Mouse (Mus musculus) C2C12 (cell line): ENCODE results near the gene Zfand3. TPM values are rescaled to one million over a fixed set of nuclear protein-coding genes. Genes with fewer than 3 reads are reported as not detected.

Source experiments
- H3K27me3 ChIP-seq: one replicate; pipeline ENCODE4 v1.6.1; 2011; ENCODE audit not compliant: control insufficient read depth, insufficient read depth, insufficient read length
- H3K36me3 ChIP-seq: one replicate; pipeline ENCODE4 v1.6.1; 2011; ENCODE audit not compliant: control insufficient read depth, insufficient read depth
- H3K4me3 ChIP-seq: one replicate; pipeline ENCODE4 v1.5.1; 2011; ENCODE audit warnings: mild to moderate bottlenecking, control low read depth; ENCODE audit not compliant: poor library complexity, insufficient read depth, severe bottlenecking
- H3K79me2 ChIP-seq: one replicate; pipeline ENCODE4 v1.6.1; 2011; ENCODE audit not compliant: control insufficient read depth, insufficient read depth
- H3K79me3 ChIP-seq: one replicate; pipeline ENCODE4 v1.6.1; 2011; ENCODE audit warnings: low read depth, control low read depth
- H3ac ChIP-seq: one replicate; pipeline ENCODE3; 2011; ENCODE audit warnings: low read depth; ENCODE audit not compliant: control insufficient read depth, insufficient read length
- CEBPB ChIP-seq: IDR thresholded peaks from one replicate; pipeline ENCODE4 v1.6.1; 2011; ENCODE audit warnings: low read depth, mild to moderate bottlenecking, control low read depth, moderate library complexity
- CTCF ChIP-seq: IDR thresholded peaks from one replicate; pipeline ENCODE4 v1.5.1; 2011; ENCODE audit not compliant: control insufficient read depth, insufficient read depth, insufficient read length
- FOSL1 ChIP-seq: IDR thresholded peaks from one replicate; pipeline ENCODE4 v1.8.0; 2011; ENCODE audit warnings: mild to moderate bottlenecking, low read length; ENCODE audit not compliant: poor library complexity, insufficient read depth, severe bottlenecking
- MAX ChIP-seq: IDR thresholded peaks from one replicate; pipeline ENCODE4 v1.6.1; 2011; ENCODE audit warnings: mild to moderate bottlenecking, control low read depth
- MYOD1 ChIP-seq: IDR thresholded peaks from one replicate; pipeline ENCODE4 v1.6.1; 2011; ENCODE audit warnings: low read depth; ENCODE audit not compliant: control insufficient read depth, insufficient read length
- MYOG ChIP-seq: IDR thresholded peaks from one replicate; pipeline ENCODE4 v1.6.1; 2011; ENCODE audit not compliant: control insufficient read depth, insufficient read length; ENCODE audit errors: extremely low read depth
- USF1 ChIP-seq: IDR thresholded peaks from one replicate; pipeline ENCODE4 v1.6.1; 2011; ENCODE audit warnings: low read depth, mild to moderate bottlenecking, control low read depth, moderate library complexity
- polyA plus RNA-seq: library from polyadenylated mRNA; unstranded; fragments of >200 nt; fragmentation: generic; extraction: Trizol; gene quantifications from one replicate; pipeline ENCODE4 v1.2.1, GENCODE M21; 2012; ENCODE audit warnings: missing spikeins

Gene Zfand3
- polyA plus RNA-seq, 1 experiment, result 78.6 TPM

DNA sequence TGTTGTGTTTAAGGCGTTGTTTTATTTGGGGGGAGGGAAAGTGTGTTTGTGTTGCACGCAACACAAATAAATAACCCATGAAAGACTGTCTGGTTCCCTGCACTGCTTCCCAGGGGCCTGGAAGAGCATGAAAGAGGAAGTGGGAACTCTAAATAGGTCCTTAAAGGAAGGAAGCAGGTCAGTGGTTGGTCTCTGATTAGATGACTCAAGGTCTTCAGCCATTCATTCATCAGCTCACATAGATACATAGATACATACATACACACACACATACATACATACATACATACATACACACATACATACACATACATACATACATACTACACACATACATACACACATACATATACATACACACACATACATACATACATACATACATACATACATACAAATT, 13.7 kb upstream of the Zfand3 start:
- Histone ChIP-seq H3K79me3 (no peaks in the 10 kb centered on the region), H3K36me3 (no peaks in the 10 kb centered on the region), H3K79me2 (no peaks in the 10 kb centered on the region), H3ac (no peak overlapping the region), H3K4me3 (no peak overlapping the region), H3K27me3 (no peaks in the 10 kb centered on the region)
- TF ChIP-seq CEBPB, result no peak
- TF ChIP-seq MYOD1, result no peak
- no peak for TF ChIP-seq CTCF
- TF ChIP-seq USF1, result no peak
- no peak for TF ChIP-seq FOSL1
- no peak for TF ChIP-seq MAX
- no peak for TF ChIP-seq MYOG

DNA sequence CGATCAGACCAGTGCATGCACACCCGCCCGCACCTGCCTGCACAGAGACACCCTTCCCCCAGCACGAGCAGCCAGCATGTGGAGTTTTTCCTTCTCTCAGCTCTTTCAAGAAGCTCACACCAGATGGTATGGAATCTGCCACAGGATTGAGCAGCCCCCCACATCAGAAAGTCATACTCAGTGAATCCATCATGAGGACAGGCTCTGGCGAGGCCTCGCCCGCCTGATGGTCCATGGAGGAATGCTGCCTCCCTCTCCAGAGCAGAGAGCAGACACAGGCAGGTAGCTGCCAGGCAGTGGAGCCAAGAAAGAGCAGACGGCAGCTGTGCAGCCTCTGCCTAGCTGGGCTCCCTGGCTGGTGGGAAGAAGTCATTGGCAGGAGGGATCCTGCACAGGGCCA, 11.0 kb upstream of the Zfand3 start:
- no peaks in the 10 kb centered on the region for H3K79me2 ChIP-seq
- no peaks in the 10 kb centered on the region for H3K36me3 ChIP-seq
- no peaks in the 10 kb centered on the region for H3K27me3 ChIP-seq
- H3K79me3 ChIP-seq, result no peaks in the 10 kb centered on the region
- TF ChIP-seq FOSL1 (no peak), MYOD1 (peak; percentile 12)
- H3ac ChIP-seq, result no peak overlapping the region
- no peak overlapping the region for H3K4me3 ChIP-seq

DNA sequence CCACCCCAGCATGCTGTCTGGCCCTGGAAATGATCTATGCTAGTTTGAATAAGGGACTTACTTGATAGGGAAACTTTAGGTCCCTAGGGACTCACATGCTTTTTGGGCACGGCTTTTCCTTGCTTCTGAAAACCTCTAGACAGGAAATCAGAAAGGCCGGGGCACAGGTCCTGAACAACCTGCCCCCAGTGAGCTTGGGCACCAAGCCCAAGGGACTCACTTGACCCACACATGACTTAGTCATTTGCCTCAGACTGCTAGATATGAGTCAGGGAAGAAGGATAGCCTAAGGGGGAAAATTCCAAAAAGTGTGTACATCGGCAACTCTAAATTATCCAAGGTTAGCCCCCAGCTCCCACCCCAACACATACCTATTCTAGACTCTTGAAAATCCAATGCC, 10.5 kb upstream of the Zfand3 start:
- TF ChIP-seq MAX, result no peak
- no peak for TF ChIP-seq FOSL1
- TF ChIP-seq MYOD1, result no peak
- TF ChIP-seq CEBPB, result no peak
- no peak for TF ChIP-seq MYOG
- Histone ChIP-seq H3K36me3 (no peaks in the 10 kb centered on the region), H3K79me3 (no peaks in the 10 kb centered on the region), H3K4me3 (no peak overlapping the region), H3K27me3 (no peaks in the 10 kb centered on the region), H3K79me2 (no peaks in the 10 kb centered on the region), H3ac (no peak overlapping the region)

DNA sequence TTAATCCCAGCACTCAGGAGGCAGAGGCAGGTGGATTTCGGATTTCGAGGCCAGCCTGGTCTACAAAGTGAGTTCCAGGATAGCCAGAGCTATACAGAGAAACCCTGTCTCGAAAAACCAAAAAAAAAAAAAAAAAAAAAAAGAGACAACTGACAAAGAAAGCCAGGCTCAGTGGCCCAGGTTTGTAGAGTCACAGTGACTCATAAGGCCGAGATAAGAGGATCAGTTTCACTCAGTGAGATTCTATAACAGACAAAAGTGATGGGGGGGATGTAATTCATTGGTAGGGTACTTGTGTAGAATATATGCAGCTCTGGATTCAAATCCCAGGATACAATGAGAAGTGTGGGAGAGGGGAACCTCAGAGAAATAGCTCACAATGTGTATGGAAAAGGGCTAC, 10.1 kb upstream of the Zfand3 start:
- Histone ChIP-seq H3K79me2 (no peaks in the 10 kb centered on the region), H3K4me3 (no peak overlapping the region), H3K79me3 (no peaks in the 10 kb centered on the region), H3K36me3 (no peaks in the 10 kb centered on the region), H3ac (no peak overlapping the region), H3K27me3 (no peaks in the 10 kb centered on the region)
- no peak for TF ChIP-seq CEBPB
- TF ChIP-seq CTCF, result no peak
- TF ChIP-seq MYOD1, result no peak
- no peak for TF ChIP-seq USF1
- TF ChIP-seq FOSL1, result no peak
- no peak for TF ChIP-seq MYOG
- TF ChIP-seq MAX, result no peak

DNA sequence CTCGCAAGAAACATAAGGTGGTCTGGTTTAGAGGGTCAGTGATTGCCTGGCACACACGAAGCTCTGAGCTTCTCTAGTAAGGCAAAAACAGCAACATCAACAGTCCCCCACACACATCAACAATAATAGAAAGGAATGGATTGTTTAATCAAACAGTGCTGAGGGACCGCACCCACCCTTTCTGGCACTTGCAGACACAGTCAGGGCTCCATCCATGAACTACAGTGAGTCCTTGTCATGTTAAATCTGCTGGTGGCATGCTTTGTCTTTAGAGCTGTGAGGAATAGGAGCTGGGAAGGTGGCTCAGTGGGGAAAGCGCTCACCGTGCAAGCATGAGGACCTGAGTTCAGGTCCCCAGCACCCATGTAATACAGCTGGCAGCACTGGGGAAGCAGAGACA, 8.5 kb upstream of the Zfand3 start:
- H3K27me3 ChIP-seq, result no peaks in the 10 kb centered on the region
- H3K79me2 ChIP-seq, result no peaks in the 10 kb centered on the region
- no peaks in the 10 kb centered on the region for H3K79me3 ChIP-seq
- no peaks in the 10 kb centered on the region for H3K36me3 ChIP-seq
- no peak overlapping the region for H3K4me3 ChIP-seq
- no peak overlapping the region for H3ac ChIP-seq
- TF ChIP-seq CEBPB, result no peak
- no peak for TF ChIP-seq CTCF
- no peak for TF ChIP-seq MYOD1
- no peak for TF ChIP-seq FOSL1
- no peak for TF ChIP-seq USF1
- TF ChIP-seq MYOG, result no peak
- TF ChIP-seq MAX, result no peak

DNA sequence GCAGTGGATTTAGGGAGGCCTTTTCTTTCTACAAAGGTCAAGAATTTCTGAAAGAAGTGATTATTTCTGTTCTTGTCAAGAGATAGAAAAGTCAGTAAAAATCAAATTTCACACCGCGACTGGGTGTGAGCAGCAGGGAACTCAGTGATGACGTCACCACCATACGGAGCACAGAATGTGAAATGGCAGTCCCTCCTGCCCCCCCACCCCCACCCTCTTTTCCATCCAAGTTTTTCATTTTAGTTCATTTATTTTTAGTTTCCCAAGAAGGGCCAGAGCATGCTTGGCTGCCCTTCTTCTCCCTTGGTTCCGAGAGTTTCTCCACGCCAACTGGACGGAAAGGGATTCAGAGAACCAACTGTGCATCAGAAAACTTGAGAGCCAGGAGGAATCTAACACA, 6.8 kb upstream of the Zfand3 start:
- Histone ChIP-seq H3K4me3 (no peak overlapping the region), H3K79me3 (no peaks in the 10 kb centered on the region), H3K79me2 (no peaks in the 10 kb centered on the region), H3ac (no peak overlapping the region), H3K36me3 (no peaks in the 10 kb centered on the region), H3K27me3 (no peaks in the 10 kb centered on the region)
- TF ChIP-seq USF1 (no peak), MYOD1 (no peak), MYOG (no peak), FOSL1 (no peak), MAX (no peak), CEBPB (no peak), CTCF (no peak)
